Mouse (Mus musculus): Measurements from ENCODE around the gene Dusp12.

Dusp12 gene

GRCm38 (mm10) chr1:170884978-170885561 is at the start of gene Dusp12, which contains the start of gene Gm26620:
Dusp12 (minus strand) TSS chr1:170885540.
Gm26620 (plus strand) TSS chr1:170885065.
- peak; percentile 90 to 95 for DNase-seq (ENCODE audit: inconsistent age in 2 of 2, low spot score in 1 of 2)

GRCm38 (mm10) chr1:170934383-170934782 is 49.0 kb upstream of the Dusp12 start:
- DNase-seq (ENCODE audit: inconsistent age in 2 of 2, low spot score in 1 of 2): no peak

DNA sequence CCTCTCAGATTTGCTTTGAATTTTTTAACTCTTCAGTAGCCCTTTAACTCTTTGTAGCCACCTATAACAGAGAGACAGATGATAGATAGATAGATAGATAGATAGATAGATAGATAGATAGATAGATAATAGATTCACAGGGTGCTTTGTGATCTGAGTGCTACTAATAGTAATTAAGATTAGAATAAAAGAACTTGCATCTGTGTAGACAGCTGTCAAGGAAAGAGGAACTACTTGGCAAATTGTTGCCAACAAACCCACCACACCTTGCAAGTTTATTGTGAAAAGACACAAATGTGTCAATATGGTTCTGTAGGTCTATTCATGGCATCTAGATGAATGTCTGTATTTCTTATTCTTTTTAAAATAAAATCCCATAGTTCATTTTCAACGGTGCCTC is 48.6 kb upstream of the Dusp12 start:
- no peak for DNase-seq (ENCODE audit: inconsistent age in 2 of 2, low spot score in 1 of 2)

- DNase-seq (ENCODE audit: inconsistent age in 2 of 2, low spot score in 1 of 2): no peak
These were observed 48.1 kb upstream of the Dusp12 start for GRCm38 (mm10) chr1:170933386-170933920.

- DNase-seq (ENCODE audit: inconsistent age in 2 of 2, low spot score in 1 of 2): no peak
These were observed 46.7 kb upstream of the Dusp12 start for GRCm38 (mm10) chr1:170932043-170932442.

GRCm38 (mm10) chr1:170929245-170929644 is 43.9 kb upstream of the Dusp12 start:
- DNase-seq (ENCODE audit: inconsistent age in 2 of 2, low spot score in 1 of 2): no peak

- DNase-seq (ENCODE audit: inconsistent age in 2 of 2, low spot score in 1 of 2): no peak
These were observed 43.1 kb upstream of the Dusp12 start for GRCm38 (mm10) chr1:170928467-170928866.

- no peak for DNase-seq (ENCODE audit: inconsistent age in 2 of 2, low spot score in 1 of 2)
These were observed 42.0 kb upstream of the Dusp12 start, which contains the start of gene Fcrla for GRCm38 (mm10) chr1:170927378-170927777. Fcrla (minus strand) TSS chr1:170927583.

GRCm38 (mm10) chr1:170926941-170927340 is 41.6 kb upstream of the Dusp12 start:
- peak; percentile 34 to 73 for DNase-seq (ENCODE audit: inconsistent age in 2 of 2, low spot score in 1 of 2)

- DNase-seq (ENCODE audit: inconsistent age in 2 of 2, low spot score in 1 of 2): peak in 1 of 2 experiments; percentile 35
These were observed 39.1 kb upstream of the Dusp12 start for GRCm38 (mm10) chr1:170924485-170924884.

- DNase-seq (ENCODE audit: inconsistent age in 2 of 2, low spot score in 1 of 2): no peak
These were observed 34.0 kb upstream of the Dusp12 start for GRCm38 (mm10) chr1:170919308-170919707.

GRCm38 (mm10) chr1:170915657-170916056 is 30.3 kb upstream of the Dusp12 start:
- DNase-seq (ENCODE audit: inconsistent age in 2 of 2, low spot score in 1 of 2): no peak

- DNase-seq (ENCODE audit: inconsistent age in 2 of 2, low spot score in 1 of 2): no peak
These were observed 27.7 kb upstream of the Dusp12 start, which contains the start of gene Fcrlb for GRCm38 (mm10) chr1:170912891-170913615. Fcrlb (minus strand) TSS chr1:170912941.

GRCm38 (mm10) chr1:170911907-170912660 is 26.7 kb upstream of the Dusp12 start:
- peak; percentile 43 to 76 for DNase-seq (ENCODE audit: inconsistent age in 2 of 2, low spot score in 1 of 2)

GRCm38 (mm10) chr1:170908341-170908740 is 23.0 kb upstream of the Dusp12 start:
- peak in 1 of 2 experiments; percentile 42 for DNase-seq (ENCODE audit: inconsistent age in 2 of 2, low spot score in 1 of 2)

DNA sequence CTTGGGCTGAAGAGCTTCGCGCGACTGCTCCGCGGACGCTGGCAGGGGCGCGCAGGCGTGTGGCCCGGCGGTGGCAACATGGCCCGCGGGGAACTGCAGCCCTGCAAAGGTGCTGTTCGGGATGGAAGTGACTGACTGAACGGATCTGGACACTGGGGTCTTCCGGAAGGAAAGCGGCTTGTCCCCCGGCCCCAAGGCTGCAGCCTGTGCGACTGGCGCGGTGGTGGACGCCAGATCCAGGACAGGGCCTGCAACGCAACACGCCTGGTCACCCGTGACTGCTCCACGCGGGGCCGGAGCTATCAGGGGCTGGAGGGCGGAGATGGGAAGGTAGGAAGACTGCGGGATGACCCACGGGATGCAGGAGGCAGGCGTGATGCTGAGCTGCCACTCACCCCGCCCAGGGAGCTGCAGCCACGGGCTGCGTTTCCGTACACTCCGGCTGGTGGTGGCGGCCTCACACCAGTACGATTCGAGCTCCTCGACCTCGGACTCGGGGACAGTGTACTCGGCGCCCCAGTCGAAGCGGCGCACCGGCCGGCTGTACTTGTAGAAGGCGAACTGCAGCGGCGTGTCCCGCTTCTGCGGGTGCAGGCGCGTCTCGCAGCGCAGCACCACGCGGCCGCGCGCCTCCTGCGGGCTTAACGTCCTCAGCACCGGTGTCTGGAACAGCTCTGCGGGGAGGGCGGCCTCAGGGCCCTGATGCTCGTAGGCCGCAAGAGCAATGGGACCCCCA is 22.3 kb upstream of the Dusp12 start:
- peak; percentile 54 to 73 for DNase-seq (ENCODE audit: inconsistent age in 2 of 2, low spot score in 1 of 2)

- DNase-seq (ENCODE audit: inconsistent age in 2 of 2, low spot score in 1 of 2): peak in 1 of 2 experiments; percentile 34
These were observed 21.7 kb upstream of the Dusp12 start for GRCm38 (mm10) chr1:170907111-170907455.

- no peak for DNase-seq (ENCODE audit: inconsistent age in 2 of 2, low spot score in 1 of 2)
These were observed 18.1 kb upstream of the Dusp12 start for GRCm38 (mm10) chr1:170903485-170903884.

DNA sequence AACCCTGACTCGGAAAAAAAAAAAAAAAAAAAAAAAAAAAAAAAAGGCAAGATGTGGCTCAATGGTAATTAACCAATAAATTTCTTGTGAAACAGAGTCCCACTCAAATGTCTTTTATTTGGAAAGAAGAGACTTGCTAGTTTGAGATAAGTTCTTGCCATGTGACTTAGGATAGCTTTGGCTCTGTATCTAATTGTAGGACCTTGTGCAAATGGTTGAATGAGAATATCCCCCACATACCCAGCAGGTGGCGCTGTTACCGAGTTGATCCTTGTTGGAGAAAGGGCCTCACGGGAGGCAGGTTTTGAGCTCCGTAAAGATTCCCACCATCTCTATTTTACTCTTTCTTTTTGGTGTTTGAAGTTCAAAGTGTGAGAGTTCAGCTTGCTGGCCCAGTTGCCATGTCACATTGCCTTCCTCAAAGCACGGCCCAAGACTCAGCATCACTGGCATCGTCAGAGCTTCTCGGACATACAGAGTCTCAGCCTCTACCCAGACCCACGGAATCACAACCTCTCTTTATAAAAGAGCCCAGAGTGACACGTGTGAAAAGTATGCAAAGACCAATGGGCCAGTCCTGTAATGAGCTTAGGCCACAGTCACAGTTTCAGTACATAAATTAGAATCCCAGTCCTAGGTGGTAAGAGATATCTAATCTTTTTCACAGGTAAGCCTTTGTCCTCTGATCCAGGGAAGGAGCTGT is 16.3 kb upstream of the Dusp12 start:
- peak; percentile 84 to 96 for DNase-seq (ENCODE audit: inconsistent age in 2 of 2, low spot score in 1 of 2)

GRCm38 (mm10) chr1:170900799-170901467 is 15.6 kb upstream of the Dusp12 start:
- peak in 1 of 2 experiments; percentile 87 for DNase-seq (ENCODE audit: inconsistent age in 2 of 2, low spot score in 1 of 2)
